Mouse (Mus musculus) inflammation-experienced regulatory T-cells (primary cell): ENCODE data around the gene Rit1. TPM values are rescaled to one million over a fixed set of nuclear protein-coding genes. Genes with fewer than 3 reads are reported as not detected.

Experiments used
- polyA plus RNA-seq, 2 experiments: library from polyadenylated mRNA; unstranded; fragments of 100-300 nt; shearing (Covaris generic); gene quantifications; one replicate each; pipeline ENCODE4 v1.2.1; 2017

Gene Rit1
- polyA plus RNA-seq: 10 to 100 TPM; 52.5 to 58.6 TPM

DNA sequence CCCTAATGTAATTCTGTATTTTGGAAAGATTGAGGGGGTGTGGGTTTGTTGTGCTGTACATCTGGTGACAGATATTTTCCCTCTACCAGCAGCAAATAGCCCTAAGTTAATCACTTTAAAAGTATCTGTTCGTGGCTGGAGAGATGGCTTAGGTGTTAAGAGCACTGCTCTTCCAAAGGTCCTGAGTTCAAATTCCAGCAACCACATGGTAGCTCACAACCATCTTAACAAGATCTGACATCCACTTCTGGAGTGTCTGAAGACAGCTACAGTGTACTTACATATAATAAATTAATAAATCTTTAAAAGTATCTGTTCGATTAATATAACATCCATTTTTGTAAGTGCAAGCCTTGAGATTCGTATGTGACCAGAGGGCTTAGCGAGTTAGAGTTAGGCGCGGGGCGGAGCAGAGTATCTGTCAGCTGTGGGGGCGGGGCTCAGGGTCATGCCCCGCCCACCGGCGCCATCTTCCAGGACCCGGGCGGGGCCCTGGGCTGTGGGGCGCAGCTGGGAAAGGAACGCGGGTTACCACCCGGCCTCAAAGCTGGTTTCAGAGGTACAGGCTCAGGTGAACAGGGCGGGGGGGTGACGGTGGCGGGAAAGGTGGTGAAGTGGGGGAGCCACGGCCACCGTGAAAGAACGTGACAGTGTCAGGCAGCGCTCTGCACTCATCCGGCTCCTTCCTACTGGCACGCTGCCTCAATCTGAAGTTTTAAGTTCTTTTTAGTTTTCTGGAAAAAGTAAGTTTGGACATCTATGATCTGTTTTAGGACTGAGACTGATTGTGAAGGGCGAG, at the start of gene Rit1:
Rit1 (plus strand) TSS at position 440 of the 799 bp plus-strand sequence.

DNA sequence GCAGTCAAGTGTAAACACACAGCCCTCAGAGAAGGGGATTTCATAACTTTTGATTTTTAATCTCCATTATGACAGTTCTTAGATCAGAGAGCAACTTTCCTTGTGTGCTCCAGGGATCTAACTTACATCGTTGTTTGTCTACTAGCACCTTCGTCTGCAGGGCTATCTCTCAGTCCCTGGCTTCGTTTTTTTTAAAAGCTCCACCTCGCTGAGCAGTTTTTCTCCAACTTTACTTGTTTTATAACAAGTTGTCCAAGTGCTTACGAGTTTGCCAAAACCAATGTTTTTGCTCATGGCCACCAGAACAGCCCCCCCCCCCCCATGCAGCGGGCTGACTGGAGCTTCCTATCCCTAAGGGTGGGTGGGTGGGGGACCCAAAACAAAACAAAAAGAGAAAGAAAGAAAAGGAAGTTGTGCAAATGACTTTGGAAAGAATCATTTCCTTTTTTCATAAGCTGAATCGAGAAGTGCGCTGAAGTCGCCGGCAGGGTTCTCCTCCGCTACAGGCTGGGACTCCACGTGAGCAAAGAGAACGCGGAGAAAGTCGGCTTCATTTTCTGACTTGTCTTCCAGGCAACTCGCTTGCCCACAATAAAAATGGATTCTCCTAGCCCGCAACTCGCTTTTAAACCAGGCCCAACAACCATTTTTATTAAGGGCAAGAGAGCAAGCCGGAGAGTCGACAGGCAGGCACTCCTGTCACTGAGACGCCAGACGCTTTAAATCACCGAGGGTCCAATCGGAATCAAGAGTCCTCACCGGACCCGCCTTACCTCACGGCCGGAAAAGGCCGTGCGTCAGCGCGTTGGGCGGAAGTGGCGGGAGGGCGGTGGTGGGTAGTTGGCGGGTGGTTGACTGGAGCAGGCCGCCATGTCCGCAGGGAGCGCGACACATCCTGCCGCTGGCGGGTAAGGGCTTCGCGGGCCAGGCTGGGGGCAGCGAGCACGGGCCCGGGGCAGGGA, 31.4 kb upstream of the Rit1 start, which contains the start of gene Khdc4:
Khdc4 (plus strand) TSS at position 824 of the 962 bp plus-strand sequence.

DNA sequence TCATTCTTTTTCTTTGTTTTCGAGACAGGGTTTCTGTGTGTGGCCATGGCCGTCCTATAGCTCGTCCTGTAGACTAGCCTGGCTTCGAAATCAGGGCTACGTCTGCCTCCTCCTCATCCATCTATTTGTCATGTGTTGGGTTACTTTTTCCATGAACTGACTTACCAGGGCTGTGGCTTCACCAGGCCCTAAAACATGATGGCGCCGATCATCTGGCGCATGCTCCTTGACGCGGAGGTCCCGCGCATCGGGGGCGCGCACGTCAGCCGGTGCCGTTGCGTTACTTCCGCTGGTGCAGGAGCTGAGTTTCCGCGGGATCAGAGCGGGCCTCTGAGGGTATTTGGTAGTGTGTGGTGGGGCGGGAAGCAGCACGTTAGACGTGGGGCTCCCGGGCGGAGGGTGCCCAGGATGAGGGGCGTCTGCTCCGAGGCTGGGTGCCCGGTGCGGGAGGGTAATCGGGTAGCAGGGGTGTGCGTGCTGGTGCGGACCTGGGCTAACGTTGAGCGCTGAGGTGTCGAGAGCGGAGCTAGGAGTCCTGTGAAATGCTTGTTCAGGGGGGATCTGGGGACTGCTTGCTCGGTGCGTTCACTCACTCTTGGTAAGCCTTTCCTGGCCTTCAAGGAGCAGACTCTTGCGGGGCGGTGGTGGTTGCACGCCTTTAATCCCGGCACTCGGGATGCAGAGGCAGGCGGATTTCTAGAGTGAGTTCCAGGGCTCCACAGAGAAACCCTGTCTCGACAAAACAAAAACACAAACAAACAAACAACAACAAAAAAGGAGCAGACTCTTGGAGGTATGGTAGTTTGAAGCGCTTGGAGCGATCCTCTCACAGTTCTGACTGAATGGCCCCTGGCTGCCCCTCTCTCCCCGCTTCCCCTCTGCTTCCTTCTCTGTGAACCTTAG, 58.6 kb downstream of the Rit1 start, which contains the start of gene Syt11:
Syt11 (minus strand) TSS at position 226 of the 903 bp plus-strand sequence.

Other genes starting within 250 kb of the Rit1 start
- 10 to 100 TPM; 19.0 to 26.0 TPM for gene Lmna, start 206.9 kb upstream of the Rit1 start, polyA plus RNA-seq
- gene Mex3a, start 184.4 kb upstream of the Rit1 start, polyA plus RNA-seq: under 1 TPM; 0.24 to 0.40 TPM
- gene Rab25, start 168.5 kb upstream of the Rit1 start, polyA plus RNA-seq: 1 to 10 TPM in 1 of 2 experiments, under 1 TPM in 1; 0.77 to 1.7 TPM
- gene Lamtor2, start 163.8 kb upstream of the Rit1 start, polyA plus RNA-seq: 100 to 1,000 TPM; 166 to 168 TPM
- 10 to 100 TPM; 48.2 to 54.1 TPM for gene Ubqln4, start 163.1 kb upstream of the Rit1 start, polyA plus RNA-seq
- gene Ssr2, start 141.0 kb upstream of the Rit1 start, polyA plus RNA-seq: 100 to 1,000 TPM in 1 of 2 experiments, 10 to 100 TPM in 1; 99.3 to 122 TPM
- gene Arhgef2, start 110.9 kb upstream of the Rit1 start, polyA plus RNA-seq: 100 to 1,000 TPM; 120 to 137 TPM
- not detected for gene Rxfp4, start 63.7 kb upstream of the Rit1 start, polyA plus RNA-seq
- 100 to 1,000 TPM in 1 of 2 experiments, 10 to 100 TPM in 1; 93.7 to 133 TPM for gene Khdc4, start 31.0 kb upstream of the Rit1 start, polyA plus RNA-seq
- gene Syt11, start 58.3 kb downstream of the Rit1 start, polyA plus RNA-seq: 100 to 1,000 TPM in 1 of 2 experiments, 10 to 100 TPM in 1; 64.9 to 104 TPM
- gene Gon4l, start 118.4 kb downstream of the Rit1 start, polyA plus RNA-seq: 10 to 100 TPM; 28.8 to 30.0 TPM
- 10 to 100 TPM; 27.2 to 32.3 TPM for gene Msto1, start 197.2 kb downstream of the Rit1 start, polyA plus RNA-seq
- 10 to 100 TPM; 32.6 to 35.9 TPM for gene Ash1l, start 233.8 kb downstream of the Rit1 start, polyA plus RNA-seq
- 100 to 1,000 TPM; 155 to 171 TPM for gene Dap3, start 234.3 kb downstream of the Rit1 start, polyA plus RNA-seq